Mouse (Mus musculus): ENCODE results near the gene Ghdc. TPM values are rescaled to one million over a fixed set of nuclear protein-coding genes. Genes with fewer than 3 reads are reported as not detected.

The Ghdc gene
- polyA plus RNA-seq, 1 experiment from 2014 or later, result 8.4 TPM

Other genes starting within 250 kb of the Ghdc start
- 173 and 179 TPM in 2 replicates for gene Acly, start 243.0 kb downstream of the Ghdc start, polyA plus RNA-seq (2015; fragmentation: Nextera tagmentation; extraction: Ambion mirVana)
- 1.0 and 1.1 TPM in 2 replicates for gene Ttc25, start 225.3 kb downstream of the Ghdc start, polyA plus RNA-seq (2015; fragmentation: Nextera tagmentation; extraction: Ambion mirVana)
- gene Cnp, start 196.1 kb downstream of the Ghdc start, polyA plus RNA-seq (2015; fragmentation: Nextera tagmentation; extraction: Ambion mirVana), result 30.1 and 33.6 TPM in 2 replicates
- 72.8 and 74.8 TPM in 2 replicates for gene Nkiras2, start 151.7 kb downstream of the Ghdc start, polyA plus RNA-seq (2015; fragmentation: Nextera tagmentation; extraction: Ambion mirVana)
- gene Dnajc7, start 150.8 kb downstream of the Ghdc start, polyA plus RNA-seq (2015; fragmentation: Nextera tagmentation; extraction: Ambion mirVana), result 235 and 267 TPM in 2 replicates
- gene Zfp385c, start 78.5 kb downstream of the Ghdc start, polyA plus RNA-seq (2015; fragmentation: Nextera tagmentation; extraction: Ambion mirVana), result 0.32 and 0.69 TPM in 2 replicates
- 2.6 and 3.2 TPM in 2 replicates for gene Dhx58, start 66.7 kb downstream of the Ghdc start, polyA plus RNA-seq (2015; fragmentation: Nextera tagmentation; extraction: Ambion mirVana)
- gene Kat2a, start 58.5 kb downstream of the Ghdc start, polyA plus RNA-seq (2015; fragmentation: Nextera tagmentation; extraction: Ambion mirVana), result 62.4 and 63.7 TPM in 2 replicates
- gene Hspb9, start 57.1 kb downstream of the Ghdc start, polyA plus RNA-seq (2015; fragmentation: Nextera tagmentation; extraction: Ambion mirVana), result 0.33 TPM in 1 of 2 replicates, not detected in the other
- gene Rab5c, start 32.7 kb downstream of the Ghdc start, polyA plus RNA-seq (2015; fragmentation: Nextera tagmentation; extraction: Ambion mirVana), result 41.9 and 47.1 TPM in 2 replicates
- gene Kcnh4, start 11.0 kb downstream of the Ghdc start, polyA plus RNA-seq (2015; fragmentation: Nextera tagmentation; extraction: Ambion mirVana), result not detected in 2 replicates
- not detected in 2 replicates for gene Hcrt, start 8.0 kb downstream of the Ghdc start, polyA plus RNA-seq (2015; fragmentation: Nextera tagmentation; extraction: Ambion mirVana)
- 18.7 and 22.5 TPM in 2 replicates for gene Stat5b, start 79.8 kb upstream of the Ghdc start, polyA plus RNA-seq (2015; fragmentation: Nextera tagmentation; extraction: Ambion mirVana)
- 3.7 and 4.5 TPM in 2 replicates for gene Stat5a, start 88.4 kb upstream of the Ghdc start, polyA plus RNA-seq (2015; fragmentation: Nextera tagmentation; extraction: Ambion mirVana)
- 47.9 and 54.4 TPM in 2 replicates for gene Stat3, start 168.6 kb upstream of the Ghdc start, polyA plus RNA-seq (2015; fragmentation: Nextera tagmentation; extraction: Ambion mirVana)
- gene Cavin1, start 199.9 kb upstream of the Ghdc start, polyA plus RNA-seq (2015; fragmentation: Nextera tagmentation; extraction: Ambion mirVana), result 140 and 161 TPM in 2 replicates
- 42.2 and 45.3 TPM in 2 replicates for gene Atp6v0a1, start 238.5 kb upstream of the Ghdc start, polyA plus RNA-seq (2015; fragmentation: Nextera tagmentation; extraction: Ambion mirVana)